Mouse (Mus musculus) lung, embryonic 15.5 days (tissue): ENCODE data around the gene Fam193a. TPM values are rescaled to one million over a fixed set of nuclear protein-coding genes. Genes with fewer than 3 reads are reported as not detected.

Experiments used
- ATAC-seq: fragments of 200-750 bp; cut with Nextera tagmentation; 2 replicates; pipeline ENCODE4 v1.8.0; 2017; ENCODE audit warnings: moderate number of reproducible peaks, borderline replicate concordance; ENCODE audit not compliant: low FRiP score, low TSS enrichment; ENCODE audit errors: extremely low read depth
- H3K27ac ChIP-seq: fragments of 300-500 bp; sonication (generic); 2 replicates; pipeline ENCODE4 v1.5.1; 2015; ENCODE audit warnings: moderate library complexity, mild to moderate bottlenecking, inconsistent platforms
- H3K27me3 ChIP-seq: fragments of 300-500 bp; sonication (generic); 2 replicates; pipeline ENCODE4 v1.6.1; 2015; ENCODE audit warnings: inconsistent platforms
- H3K36me3 ChIP-seq: fragments of 300-500 bp; sonication (generic); 2 replicates; pipeline ENCODE4 v1.6.1; 2015; ENCODE audit warnings: inconsistent platforms
- H3K4me1 ChIP-seq: fragments of 300-500 bp; sonication (generic); 2 replicates; pipeline ENCODE4 v1.6.1; 2015; ENCODE audit warnings: inconsistent platforms
- H3K4me2 ChIP-seq: fragments of 300-500 bp; sonication (generic); 2 replicates; pipeline ENCODE4 v1.6.1; 2015; ENCODE audit warnings: inconsistent platforms, mild to moderate bottlenecking, moderate library complexity
- H3K4me3 ChIP-seq: fragments of 300-500 bp; sonication (generic); 2 replicates; pipeline ENCODE4 v1.5.1; 2015; ENCODE audit warnings: mild to moderate bottlenecking, inconsistent platforms
- H3K9ac ChIP-seq: fragments of 300-500 bp; sonication (generic); 2 replicates; pipeline ENCODE4 v1.6.1; 2015; ENCODE audit warnings: inconsistent platforms
- H3K9me3 ChIP-seq: fragments of 300-500 bp; sonication (generic); 2 replicates; pipeline ENCODE4 v1.6.1; 2016; ENCODE audit warnings: inconsistent platforms
- WGBS: fragments of 180-500 bp; shearing (Covaris S2); methylation state at CpG from one replicate; pipeline ENCODE4 v1.1.7; 2015; 5-methylcytosine and 5-hydroxymethylcytosine counted together
- polyA plus RNA-seq: library from polyadenylated mRNA; unstranded; fragments of >200 nt; fragmentation: Nextera tagmentation; extraction: Ambion mirVana; gene quantifications from 2 replicates; pipeline ENCODE4 v1.2.1, GENCODE M21; 2015

Gene Fam193a
- polyA plus RNA-seq, 1 experiment from 2014 or later, result 11.7 TPM

DNA sequence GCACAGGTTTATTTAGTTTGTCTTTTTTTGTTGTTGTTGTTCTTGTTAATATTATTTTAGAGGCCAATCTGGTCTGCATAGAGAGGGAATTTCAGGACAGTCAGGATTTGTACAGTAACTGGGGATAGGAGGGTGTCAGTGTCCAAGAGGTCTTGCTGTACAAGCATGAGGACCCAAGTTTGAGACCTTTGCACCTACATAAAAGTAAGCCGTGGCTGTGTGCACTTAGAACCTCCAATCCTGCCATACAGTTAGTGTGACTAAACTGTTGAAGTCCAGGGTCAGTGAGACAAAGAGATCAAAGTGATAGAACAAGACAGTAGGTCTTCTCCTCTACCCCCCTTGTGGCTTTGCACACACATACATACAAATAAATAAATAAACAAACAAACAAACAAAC, 64.1 kb downstream of the Fam193a start:
- Histone ChIP-seq H3K36me3 (peaks cover 78% of the 10 kb centered on the region), H3K27ac (no peak overlapping the region)

DNA sequence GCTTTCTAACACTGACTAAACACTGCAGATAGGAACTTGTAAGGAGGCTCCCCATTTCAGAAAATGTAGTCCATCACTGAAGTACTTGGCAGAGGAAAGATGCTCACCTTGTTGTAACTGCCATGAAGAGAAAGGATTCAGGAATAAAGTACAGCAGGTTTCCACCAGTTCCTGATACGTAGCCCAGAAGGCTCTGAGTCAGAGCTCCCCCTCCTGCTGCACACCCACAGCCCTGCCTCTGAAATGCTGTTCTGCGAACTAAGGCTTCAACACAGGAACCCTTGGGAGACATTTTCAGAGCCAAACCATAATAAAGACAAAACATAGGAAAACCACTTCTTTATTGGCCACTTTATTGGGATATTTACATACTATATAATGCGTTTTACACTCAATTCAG, 64.5 kb downstream of the Fam193a start:
- Histone ChIP-seq H3K27ac (no peak overlapping the region), H3K4me1 (no peaks in the 10 kb centered on the region), H3K9ac (no peak overlapping the region), H3K27me3 (no peaks in the 10 kb centered on the region), H3K4me3 (no peak overlapping the region), H3K9me3 (no peaks in the 10 kb centered on the region), H3K4me2 (no peak overlapping the region), H3K36me3 (peaks cover 77% of the 10 kb centered on the region)
- 90% methylated on average over 3 of the region's 3 CpGs for WGBS
- no peak for ATAC-seq

More for the DNA sequence above, 64.1 kb downstream of the Fam193a start:
- WGBS, result 81% methylated on average over 1 of the region's 1 CpGs
- H3K9ac ChIP-seq, result no peak overlapping the region
- H3K4me1 ChIP-seq, result no peaks in the 10 kb centered on the region
- no peak for ATAC-seq
- no peaks in the 10 kb centered on the region for H3K27me3 ChIP-seq
- no peak overlapping the region for H3K4me2 ChIP-seq
- H3K4me3 ChIP-seq, result no peak overlapping the region
- H3K9me3 ChIP-seq, result no peaks in the 10 kb centered on the region

DNA sequence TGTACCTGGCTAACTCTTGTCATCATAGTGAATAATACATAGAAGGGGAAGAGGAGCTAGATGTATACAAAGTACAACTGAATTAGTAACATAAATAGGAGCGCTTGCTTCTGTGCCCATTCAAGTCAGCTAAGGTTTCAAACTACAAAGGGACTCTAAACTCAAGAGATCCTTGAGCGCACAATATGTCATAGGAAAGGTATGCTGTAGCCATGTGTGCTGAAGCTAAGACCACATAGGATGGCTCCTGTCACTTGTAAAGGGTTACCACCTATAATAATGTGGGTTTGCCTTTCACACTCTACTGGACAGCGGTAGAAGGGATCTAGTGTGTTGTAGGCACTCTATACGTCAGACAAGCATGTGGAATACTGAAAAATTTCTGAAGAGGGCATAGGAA, 68.3 kb downstream of the Fam193a start:
- Histone ChIP-seq H3K4me1 (no peaks in the 10 kb centered on the region), H3K4me2 (no peak overlapping the region), H3K36me3 (peaks cover 76% of the 10 kb centered on the region), H3K27me3 (no peaks in the 10 kb centered on the region), H3K4me3 (no peak overlapping the region), H3K27ac (no peak overlapping the region), H3K9me3 (no peaks in the 10 kb centered on the region), H3K9ac (no peak overlapping the region)
- no peak for ATAC-seq
- 65% methylated on average over 4 of the region's 4 CpGs for WGBS

DNA sequence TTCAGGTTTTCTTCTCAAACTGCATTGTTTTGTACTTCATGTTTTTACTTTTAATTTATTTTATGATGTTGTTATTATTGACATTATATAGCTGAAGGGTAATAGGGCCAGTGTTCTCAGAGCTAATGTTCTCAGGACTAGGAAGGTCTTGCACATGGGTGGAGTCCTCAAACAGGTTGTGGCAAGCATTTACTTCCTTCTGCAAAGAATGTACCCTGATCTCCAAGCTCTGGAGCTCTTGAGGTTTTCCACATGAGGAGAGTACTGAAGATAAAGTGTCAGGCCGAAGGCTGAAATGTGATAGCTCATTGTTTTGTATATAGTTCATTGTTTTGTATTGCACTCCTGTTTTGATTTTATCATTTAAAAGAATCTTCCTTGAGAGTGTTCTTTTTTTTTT, 68.9 kb downstream of the Fam193a start:
- no peak for ATAC-seq
- WGBS, result 67% methylated on average over 1 of the region's 1 CpGs
- no peak overlapping the region for H3K27ac ChIP-seq

DNA sequence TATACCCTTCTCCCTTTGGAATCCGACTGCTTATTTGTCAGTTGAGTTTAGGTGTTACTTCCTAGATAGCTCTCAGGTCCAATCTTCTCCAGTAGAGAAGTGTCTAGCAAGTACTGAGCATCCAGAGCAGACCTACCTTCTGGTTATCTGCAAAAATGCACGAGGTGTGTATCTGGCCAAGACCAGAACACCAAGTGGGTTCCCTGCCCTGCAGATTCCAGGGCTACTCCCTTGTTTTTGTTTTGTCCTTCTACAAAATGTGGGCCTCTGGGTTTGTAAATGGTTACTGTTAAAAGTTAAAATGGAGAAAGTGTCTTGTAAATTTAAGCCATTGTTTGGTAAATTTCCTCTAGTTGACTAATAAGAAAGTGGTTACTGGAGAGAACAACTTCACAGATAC, 70.0 kb downstream of the Fam193a start:
- 87% methylated on average over 2 of the region's 2 CpGs for WGBS

More for the DNA sequence above, 68.9 kb downstream of the Fam193a start:
- no peaks in the 10 kb centered on the region for H3K27me3 ChIP-seq
- no peak overlapping the region for H3K4me3 ChIP-seq
- H3K4me2 ChIP-seq, result no peak overlapping the region
- H3K9ac ChIP-seq, result no peak overlapping the region
- peaks cover 78% of the 10 kb centered on the region for H3K36me3 ChIP-seq
- H3K9me3 ChIP-seq, result no peaks in the 10 kb centered on the region
- no peaks in the 10 kb centered on the region for H3K4me1 ChIP-seq

DNA sequence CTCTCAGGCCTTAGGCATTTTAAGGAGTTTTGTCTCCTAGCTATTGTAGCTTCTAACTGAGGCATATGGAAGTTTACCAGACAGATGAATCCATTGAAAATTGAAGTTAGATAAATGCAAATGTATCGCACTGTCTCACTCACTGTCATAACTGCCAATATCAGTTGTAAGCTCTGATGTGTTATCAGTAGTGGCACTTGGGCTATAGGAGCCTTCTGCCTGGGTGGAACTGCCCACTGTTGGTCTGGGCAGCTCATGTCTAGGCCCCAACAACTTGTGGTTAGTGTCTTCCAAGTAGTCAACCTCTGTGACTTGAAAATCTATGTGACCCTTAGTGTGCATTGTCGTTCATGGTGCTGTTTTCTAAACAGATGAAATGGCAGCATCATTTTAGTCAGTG, 72.1 kb downstream of the Fam193a start:
- H3K9me3 ChIP-seq, result no peaks in the 10 kb centered on the region
- no peaks in the 10 kb centered on the region for H3K4me1 ChIP-seq
- H3K9ac ChIP-seq, result no peak overlapping the region
- H3K4me2 ChIP-seq, result no peak overlapping the region
- WGBS, result 92% methylated on average over 2 of the region's 2 CpGs
- no peaks in the 10 kb centered on the region for H3K27me3 ChIP-seq
- H3K4me3 ChIP-seq, result no peak overlapping the region
- H3K36me3 ChIP-seq, result peaks cover 79% of the 10 kb centered on the region
- ATAC-seq, result no peak
- H3K27ac ChIP-seq, result no peak overlapping the region

More for the DNA sequence above, 70.0 kb downstream of the Fam193a start:
- no peak overlapping the region for H3K4me2 ChIP-seq
- H3K4me1 ChIP-seq, result no peaks in the 10 kb centered on the region
- no peak overlapping the region for H3K4me3 ChIP-seq
- no peak overlapping the region for H3K9ac ChIP-seq
- no peak overlapping the region for H3K27ac ChIP-seq
- H3K27me3 ChIP-seq, result no peaks in the 10 kb centered on the region
- H3K9me3 ChIP-seq, result no peaks in the 10 kb centered on the region
- H3K36me3 ChIP-seq, result peaks cover 79% of the 10 kb centered on the region
- no peak for ATAC-seq

DNA sequence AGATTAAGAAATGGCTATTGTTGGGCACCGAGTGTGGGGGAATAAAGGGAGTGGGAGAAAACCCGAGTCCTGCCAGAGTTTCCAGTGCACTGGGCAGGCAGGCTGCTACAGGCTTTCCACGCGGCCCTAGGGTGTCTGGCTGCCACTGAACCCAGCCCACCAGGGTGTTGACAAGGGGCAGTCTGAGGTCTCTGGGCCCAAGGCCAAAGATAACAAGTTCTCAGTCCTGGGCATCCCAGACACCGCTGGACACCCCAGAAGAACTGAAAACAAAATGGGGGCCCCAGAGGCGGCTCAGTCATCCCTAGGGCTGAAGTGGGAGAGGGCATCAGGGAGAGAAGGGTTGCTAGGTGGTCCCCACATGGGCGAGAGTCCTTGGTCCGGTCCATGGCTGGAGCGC, 76.5 kb downstream of the Fam193a start:
- H3K4me3 ChIP-seq, result no peak overlapping the region
- no peaks in the 10 kb centered on the region for H3K9me3 ChIP-seq
- no peak overlapping the region for H3K4me2 ChIP-seq
- H3K36me3 ChIP-seq, result peaks cover 68% of the 10 kb centered on the region
- no peaks in the 10 kb centered on the region for H3K4me1 ChIP-seq
- WGBS, result 80% methylated on average over 9 of the region's 9 CpGs
- H3K27ac ChIP-seq, result no peak overlapping the region
- no peaks in the 10 kb centered on the region for H3K27me3 ChIP-seq
- H3K9ac ChIP-seq, result no peak overlapping the region
- ATAC-seq, result no peak

DNA sequence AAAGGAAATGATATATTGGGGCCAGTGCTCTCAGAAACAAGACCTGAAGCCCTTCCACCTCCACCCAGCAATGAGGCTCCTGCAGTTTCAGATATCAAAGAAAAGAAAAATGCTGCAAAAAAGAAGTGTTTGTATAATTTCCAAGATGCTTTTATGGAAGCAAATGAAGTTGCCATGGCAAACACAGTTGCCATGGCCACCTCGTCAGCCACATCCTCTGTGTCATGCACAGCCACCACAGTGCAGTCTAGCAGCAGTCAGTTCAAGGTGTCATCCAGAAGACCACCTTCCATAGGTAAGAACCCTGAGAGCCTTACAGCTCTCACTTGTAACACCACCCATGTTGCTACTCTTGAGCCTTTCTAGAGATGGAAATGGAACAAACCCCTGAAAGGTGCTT, 89.3 kb downstream of the Fam193a start:
- Histone ChIP-seq H3K4me2 (no peak overlapping the region), H3K4me3 (no peak overlapping the region), H3K9ac (no peak overlapping the region), H3K27me3 (no peaks in the 10 kb centered on the region), H3K4me1 (no peaks in the 10 kb centered on the region), H3K27ac (no peak overlapping the region), H3K36me3 (peaks cover 64% of the 10 kb centered on the region), H3K9me3 (no peaks in the 10 kb centered on the region)
- WGBS, result 88% methylated on average over 1 of the region's 1 CpGs
- no peak for ATAC-seq

DNA sequence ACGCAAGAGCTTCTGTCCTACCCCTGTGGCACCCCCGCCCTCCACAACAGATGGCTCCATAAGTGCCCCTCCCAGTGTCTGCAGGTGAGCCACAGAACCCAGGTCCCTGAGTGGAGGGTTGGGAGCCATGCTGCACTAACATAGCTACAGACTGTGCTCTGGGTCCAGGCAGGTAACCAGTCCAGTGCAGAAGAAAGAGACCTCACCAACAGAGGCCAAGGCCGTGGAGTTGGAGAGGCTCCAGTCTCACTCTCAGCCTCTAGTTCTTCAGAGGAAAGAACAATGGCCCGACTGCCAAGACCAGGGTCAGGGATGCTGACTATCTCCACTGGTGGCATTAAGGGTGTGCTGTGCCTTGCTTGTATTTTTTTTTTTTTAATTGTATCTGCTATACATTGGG, 91.6 kb downstream of the Fam193a start:
- Histone ChIP-seq H3K27ac (no peak overlapping the region), H3K4me2 (no peak overlapping the region), H3K4me1 (no peaks in the 10 kb centered on the region), H3K27me3 (no peaks in the 10 kb centered on the region), H3K9ac (no peak overlapping the region), H3K36me3 (peaks cover 86% of the 10 kb centered on the region), H3K9me3 (no peaks in the 10 kb centered on the region), H3K4me3 (no peak overlapping the region)
- no peak for ATAC-seq
- 96% methylated on average over 4 of the region's 4 CpGs for WGBS

DNA sequence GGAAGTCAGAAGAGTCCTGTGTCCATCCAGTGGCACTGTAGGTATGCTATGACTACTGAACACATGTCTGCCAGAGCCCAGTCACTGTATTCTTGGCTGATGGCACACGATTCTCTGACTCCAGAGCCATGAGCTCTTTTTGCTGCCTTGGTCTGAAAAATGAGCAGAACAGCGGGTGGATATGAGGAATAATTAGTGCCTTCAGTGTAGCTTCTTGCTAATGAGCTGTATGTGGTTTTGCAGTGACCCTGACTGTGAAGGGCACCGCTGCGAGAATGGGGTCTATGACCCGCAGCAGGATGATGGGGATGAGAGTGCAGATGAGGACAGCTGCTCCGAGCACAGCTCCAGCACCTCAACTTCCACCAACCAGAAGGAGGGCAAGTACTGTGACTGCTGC, 92.1 kb downstream of the Fam193a start:
- no peak overlapping the region for H3K9ac ChIP-seq
- H3K36me3 ChIP-seq, result peaks cover 91% of the 10 kb centered on the region
- no peak overlapping the region for H3K27ac ChIP-seq
- H3K9me3 ChIP-seq, result no peaks in the 10 kb centered on the region
- no peaks in the 10 kb centered on the region for H3K27me3 ChIP-seq
- no peaks in the 10 kb centered on the region for H3K4me1 ChIP-seq
- no peak overlapping the region for H3K4me3 ChIP-seq
- ATAC-seq, result no peak
- no peak overlapping the region for H3K4me2 ChIP-seq
- WGBS, result 89% methylated on average over 6 of the region's 6 CpGs

DNA sequence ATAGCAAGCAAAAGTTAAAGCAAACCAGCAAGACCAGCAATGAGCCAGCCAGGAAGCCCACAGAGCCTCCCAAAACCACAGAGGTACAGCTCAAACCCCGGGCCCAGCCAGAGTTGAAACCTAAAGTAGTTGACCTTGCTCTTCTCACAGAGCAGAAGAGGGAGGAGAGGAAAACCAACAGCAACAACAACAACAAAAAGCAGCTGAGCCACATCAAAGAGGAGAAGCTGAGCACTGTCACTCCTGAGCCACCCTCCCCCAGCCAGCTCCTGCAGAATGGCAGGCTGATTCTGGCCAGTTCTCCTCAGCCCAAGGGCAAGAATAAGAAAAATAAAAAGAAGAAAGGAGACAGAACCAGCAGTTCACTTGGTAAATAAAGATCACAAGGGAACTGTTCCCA, 96.3 kb downstream of the Fam193a start:
- Histone ChIP-seq H3K27ac (no peak overlapping the region), H3K4me2 (no peak overlapping the region), H3K36me3 (peaks cover 64% of the 10 kb centered on the region), H3K4me3 (no peak overlapping the region), H3K9me3 (no peaks in the 10 kb centered on the region), H3K9ac (no peak overlapping the region), H3K27me3 (no peaks in the 10 kb centered on the region), H3K4me1 (no peaks in the 10 kb centered on the region)
- ATAC-seq, result no peak
- 88% methylated on average over 1 of the region's 1 CpGs for WGBS

DNA sequence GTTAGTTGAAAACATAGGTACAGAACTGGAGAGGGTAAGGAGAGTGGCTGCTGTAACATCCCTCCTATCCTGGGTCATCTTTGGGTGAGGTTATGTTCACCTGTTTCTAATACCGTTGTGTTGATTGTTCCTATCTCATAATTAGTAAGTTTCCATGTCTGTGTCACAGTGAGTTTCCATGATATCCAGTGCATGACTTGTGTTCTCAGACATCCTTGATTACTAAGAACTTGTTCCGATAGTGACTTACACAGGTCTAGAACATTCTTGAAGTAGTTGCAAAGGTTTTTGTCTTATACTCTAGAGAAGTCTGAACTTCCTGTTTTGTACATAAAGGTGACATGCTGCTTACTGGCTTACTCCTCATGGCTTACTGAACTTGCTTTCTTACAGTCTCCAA, 96.9 kb downstream of the Fam193a start:
- H3K9me3 ChIP-seq, result no peaks in the 10 kb centered on the region
- no peak overlapping the region for H3K4me3 ChIP-seq
- no peaks in the 10 kb centered on the region for H3K4me1 ChIP-seq
- no peak for ATAC-seq
- H3K27ac ChIP-seq, result no peak overlapping the region
- 88% methylated on average over 2 of the region's 2 CpGs for whole genome bisulfite sequencing
- peaks cover 59% of the 10 kb centered on the region for H3K36me3 ChIP-seq
- no peaks in the 10 kb centered on the region for H3K27me3 ChIP-seq
- H3K9ac ChIP-seq, result no peak overlapping the region
- no peak overlapping the region for H3K4me2 ChIP-seq

DNA sequence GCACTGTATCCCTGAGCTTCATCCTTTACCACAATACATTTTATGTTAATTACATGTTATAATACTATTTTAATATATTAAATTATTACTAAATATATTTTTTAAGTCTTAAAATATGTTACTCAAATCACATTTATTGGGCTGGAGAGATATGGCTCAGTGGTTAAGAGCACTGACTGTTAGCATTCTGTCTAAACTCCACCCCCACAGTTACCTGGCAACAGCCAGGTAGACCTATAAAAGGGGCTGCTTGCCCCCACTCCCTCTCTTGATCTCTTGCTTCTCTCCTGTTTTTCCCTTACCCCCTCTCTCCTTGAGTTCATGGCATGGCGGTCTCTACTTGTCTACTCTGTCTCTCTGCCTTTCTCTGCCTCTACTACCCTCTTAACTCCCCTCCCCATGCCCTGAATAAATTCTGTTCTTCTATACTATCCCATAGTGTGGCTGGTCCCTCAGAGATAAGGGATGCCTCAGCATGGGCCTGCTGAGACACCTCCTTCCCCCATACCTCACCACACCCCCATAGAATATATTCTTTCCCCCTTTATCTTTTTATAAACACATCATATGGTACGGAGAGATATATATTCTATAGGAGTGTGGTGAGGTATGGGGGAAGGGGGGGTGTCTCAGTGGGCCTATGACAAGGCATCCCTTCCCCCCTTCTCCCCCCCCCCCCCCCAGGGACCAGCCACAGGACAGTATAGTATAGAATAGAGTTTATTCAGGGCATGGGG, 98.5 kb downstream of the Fam193a start:
- Histone ChIP-seq H3K4me1 (no peaks in the 10 kb centered on the region), H3K9me3 (no peaks in the 10 kb centered on the region), H3K9ac (no peak overlapping the region), H3K36me3 (peaks cover 45% of the 10 kb centered on the region), H3K27me3 (no peaks in the 10 kb centered on the region), H3K27ac (no peak overlapping the region), H3K4me2 (no peak overlapping the region), H3K4me3 (no peak overlapping the region)
- WGBS, result 85% methylated on average over 2 of the region's 2 CpGs
- no peak for ATAC-seq
